Mouse (Mus musculus) kidney, adult 2 months (tissue): ENCODE measurements around the gene Nipsnap3b.

Source experiments
- CTCF ChIP-seq: fragments of 200-500 bp; conservative IDR thresholded peaks from 2 replicates; pipeline ENCODE4 v1.5.1; 2011; ENCODE audit warnings: low read depth, mild to moderate bottlenecking, control low read depth, low read length, moderate library complexity, mixed read lengths; ENCODE audit not compliant: insufficient read depth, insufficient read length
- POLR2A ChIP-seq: fragments of 200-500 bp; IDR thresholded peaks from one replicate; pipeline ENCODE4 v1.6.1; 2011; ENCODE audit warnings: low read depth, low read length, control low read depth

DNA sequence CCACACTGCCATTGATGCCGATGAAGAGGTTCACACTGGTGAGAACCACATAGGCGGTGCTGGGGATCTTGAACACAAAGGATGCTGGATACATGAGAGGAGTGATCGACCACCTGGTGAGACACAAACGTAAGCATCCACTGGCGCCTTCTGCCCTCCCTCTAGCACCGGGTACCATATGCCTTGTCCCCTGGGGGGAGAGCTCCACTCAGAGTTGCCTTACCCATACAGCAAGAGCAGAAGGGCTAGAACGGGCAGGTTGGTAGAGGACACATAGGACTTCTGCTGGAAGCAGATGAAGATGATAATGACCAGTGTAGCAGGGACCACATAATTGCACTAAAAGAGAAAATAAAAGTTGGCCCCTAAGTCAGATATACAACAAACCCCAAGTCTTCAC, 34.1 kb downstream of the Nipsnap3b start:
- TF ChIP-seq CTCF (no peak), POLR2A (no peak)
